Mouse (Mus musculus) heart, embryonic 14.5 days (tissue): ENCODE measurements around the gene Rtraf. TPM values are rescaled to one million over a fixed set of nuclear protein-coding genes. Genes with fewer than 3 reads are reported as not detected.

Experiments used
- ATAC-seq: fragments of 200-750 bp; cut with Nextera tagmentation; 2 replicates; pipeline ENCODE4 v1.8.0; 2017; ENCODE audit warnings: low read depth, moderate TSS enrichment; ENCODE audit not compliant: insufficient number of reproducible peaks, insufficient read depth, low FRiP score
- H3K27ac ChIP-seq, 2 experiments: fragments of 200-500 bp in 1 of 2; fragments of 300-500 bp in 1 of 2; sonication (generic) in 1 of 2; replicated peaks in 1 of 2; 2 replicates each; pipeline ENCODE4 v1.5.1; 2012 to 2014; ENCODE audit warnings: low read depth in 2 of 2, low read length in 2 of 2, control low read depth in 1 of 2, mild to moderate bottlenecking in 1 of 2, mixed read lengths in 1 of 2; ENCODE audit not compliant: control insufficient read depth in 1 of 2, insufficient read depth in 1 of 2
- H3K27me3 ChIP-seq: fragments of 300-500 bp; sonication (generic); 2 replicates; pipeline ENCODE4 v1.6.1; 2014; ENCODE audit warnings: mild to moderate bottlenecking, low read length, control low read depth; ENCODE audit not compliant: control insufficient read depth, insufficient read depth
- H3K36me3 ChIP-seq: fragments of 300-500 bp; sonication (generic); 2 replicates; pipeline ENCODE4 v1.6.1; 2014; ENCODE audit warnings: mild to moderate bottlenecking, control low read depth, low read length, mixed read lengths; ENCODE audit not compliant: control insufficient read depth, insufficient read depth
- H3K4me1 ChIP-seq, 2 experiments: fragments of 200-500 bp in 1 of 2; fragments of 300-500 bp in 1 of 2; sonication (generic) in 1 of 2; 2 replicates each; pipeline ENCODE4 v1.6.1; 2012 to 2014; ENCODE audit warnings: low read length in 2 of 2, control low read depth in 1 of 2, mixed read lengths in 1 of 2; ENCODE audit not compliant: control insufficient read depth in 2 of 2, insufficient read depth in 2 of 2
- H3K4me2 ChIP-seq: fragments of 300-500 bp; sonication (generic); 2 replicates; pipeline ENCODE4 v1.6.1; 2014; ENCODE audit warnings: mild to moderate bottlenecking, low read length
- H3K4me3 ChIP-seq, 2 experiments: fragments of 200-500 bp in 1 of 2; fragments of 300-500 bp in 1 of 2; sonication (generic) in 1 of 2; 2 replicates each; pipeline ENCODE4 v1.5.1; 2012 to 2014; ENCODE audit warnings: low read length in 2 of 2, mild to moderate bottlenecking in 2 of 2, control low read depth in 1 of 2, low read depth in 1 of 2, moderate library complexity in 1 of 2; ENCODE audit not compliant: control insufficient read depth in 1 of 2, insufficient read depth in 1 of 2
- H3K9ac ChIP-seq: fragments of 300-500 bp; sonication (generic); 2 replicates; pipeline ENCODE4 v1.6.1; 2014; ENCODE audit warnings: mild to moderate bottlenecking, low read length
- H3K9me3 ChIP-seq: fragments of 300-500 bp; sonication (generic); 2 replicates; pipeline ENCODE4 v1.6.1; 2016; ENCODE audit warnings: low read length, control low read depth; ENCODE audit not compliant: control insufficient read depth
- WGBS: fragments of 180-500 bp; shearing (Covaris S2); extraction: QIAGEN DNeasy Blood & Tissue Kit; methylation state at CpG from one replicate; pipeline ENCODE4 v1.1.7; 2014; 5-methylcytosine and 5-hydroxymethylcytosine counted together
- polyA plus RNA-seq: library from polyadenylated mRNA; unstranded; fragments of >200 nt; fragmentation: Nextera tagmentation; extraction: Ambion mirVana; gene quantifications from 2 replicates; pipeline ENCODE4 v1.2.1, GENCODE M21; 2014

The Rtraf gene
- polyA plus RNA-seq, 1 experiment from 2014 or later, result 202 TPM

DNA sequence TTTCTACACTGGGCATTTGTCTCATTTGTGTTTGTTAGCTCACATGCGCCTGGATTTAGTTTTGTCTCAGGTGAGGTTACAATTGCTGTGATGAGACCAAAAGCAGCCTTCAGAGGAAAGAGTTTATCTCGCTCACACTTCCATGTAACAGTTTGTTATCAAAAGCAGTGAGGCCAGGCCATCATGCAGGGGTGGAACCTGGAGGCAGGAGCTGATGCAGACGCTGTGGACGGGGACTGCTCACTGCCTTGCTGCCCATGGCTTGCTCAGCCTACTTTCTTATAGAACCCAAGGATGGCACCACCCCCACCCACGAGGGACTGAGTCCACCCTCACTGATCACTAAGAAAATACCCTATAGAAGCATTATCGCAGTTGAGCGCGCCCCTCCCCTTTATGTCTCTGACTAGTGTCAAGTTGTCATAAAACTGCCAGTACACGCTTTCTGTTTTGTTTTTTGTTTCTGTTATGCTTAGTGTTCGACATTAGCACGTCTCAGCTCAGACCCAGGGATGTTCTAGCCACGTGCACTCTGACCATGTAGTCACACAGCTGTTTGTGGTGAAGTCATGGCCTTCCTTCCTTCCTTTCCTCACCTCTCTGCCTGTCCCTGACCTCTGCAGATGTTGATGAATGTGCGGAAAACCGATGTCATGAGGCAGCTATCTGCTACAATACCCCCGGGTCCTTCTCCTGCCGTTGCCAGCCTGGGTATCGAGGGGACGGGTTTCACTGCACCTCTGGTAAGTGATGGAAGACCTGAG is 26.9 kb downstream of the Rtraf start:
- Histone ChIP-seq H3K27ac (no peak overlapping the region), H3K9ac (no peak overlapping the region), H3K36me3 (peaks cover 80% of the 10 kb centered on the region), H3K27me3 (no peaks in the 10 kb centered on the region), H3K4me2 (no peak overlapping the region), H3K4me3 (no peak overlapping the region), H3K4me1 (peaks cover 0 to 2% of the 10 kb centered on the region in 2 experiments; a peak in 2 of 4 replicates), H3K9me3 (no peaks in the 10 kb centered on the region)
- ATAC-seq, result no peak
- 65% methylated on average over 18 of the region's 18 CpGs for WGBS

DNA sequence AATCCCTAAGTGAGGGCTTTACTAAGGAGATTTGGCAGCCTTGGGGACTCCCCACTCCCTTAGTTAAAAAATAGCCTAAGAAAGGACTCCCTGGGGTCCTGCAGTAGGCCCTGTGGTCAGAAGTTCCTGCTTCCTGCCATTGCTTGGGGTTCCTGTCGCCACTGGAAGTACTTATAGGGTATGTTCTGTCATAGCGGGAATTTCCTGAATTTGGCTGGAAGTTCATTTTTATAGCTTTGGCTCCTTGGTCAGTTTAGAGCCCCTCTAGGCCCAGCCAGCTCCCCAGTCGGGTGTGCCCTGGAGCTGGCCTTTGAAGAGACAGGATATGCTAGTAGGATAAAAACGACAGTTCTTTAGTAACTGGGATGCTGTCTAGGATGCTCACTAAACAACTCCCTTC is 28.7 kb downstream of the Rtraf start:
- Histone ChIP-seq H3K4me1 (peaks cover 0 to 2% of the 10 kb centered on the region in 2 experiments; a peak in 2 of 4 replicates), H3K9ac (no peak overlapping the region), H3K9me3 (no peaks in the 10 kb centered on the region), H3K36me3 (peaks cover 75% of the 10 kb centered on the region), H3K4me2 (no peak overlapping the region), H3K4me3 (no peak overlapping the region), H3K27me3 (no peaks in the 10 kb centered on the region), H3K27ac (peak overlapping the region in 1 of 2 experiments; percentile 41; a peak in 2 of 4 replicates)
- 53% methylated on average over 4 of the region's 4 CpGs for WGBS
- no peak for ATAC-seq

DNA sequence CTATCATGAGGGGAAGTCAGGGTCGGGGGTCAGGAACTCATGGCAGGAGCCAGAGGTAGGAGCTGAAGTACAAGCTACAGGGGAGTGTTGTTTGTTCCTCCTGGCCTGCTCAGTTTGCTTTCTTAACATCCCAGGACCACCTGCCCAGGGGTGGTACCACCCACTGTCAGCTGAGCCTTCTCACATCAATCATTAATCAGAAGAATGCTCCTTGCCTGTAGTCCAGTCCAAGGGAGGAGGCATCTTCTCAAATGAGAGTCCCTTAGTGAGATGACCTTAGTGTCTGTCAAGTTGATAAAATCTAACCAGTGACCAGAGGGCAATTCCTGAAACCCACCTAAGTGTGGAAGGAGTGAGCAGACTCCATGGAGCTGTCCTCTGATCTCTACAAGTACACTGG is 35.2 kb downstream of the Rtraf start:
- Histone ChIP-seq H3K9ac (no peak overlapping the region), H3K4me3 (no peak overlapping the region), H3K36me3 (peaks cover 49% of the 10 kb centered on the region), H3K4me2 (no peak overlapping the region), H3K4me1 (peaks cover 0 to 2% of the 10 kb centered on the region in 2 experiments; a peak in 1 of 4 replicates), H3K9me3 (no peaks in the 10 kb centered on the region), H3K27ac (no peak overlapping the region), H3K27me3 (no peaks in the 10 kb centered on the region)
- 69% methylated on average over 1 of the region's 1 CpGs for WGBS
- ATAC-seq, result no peak

DNA sequence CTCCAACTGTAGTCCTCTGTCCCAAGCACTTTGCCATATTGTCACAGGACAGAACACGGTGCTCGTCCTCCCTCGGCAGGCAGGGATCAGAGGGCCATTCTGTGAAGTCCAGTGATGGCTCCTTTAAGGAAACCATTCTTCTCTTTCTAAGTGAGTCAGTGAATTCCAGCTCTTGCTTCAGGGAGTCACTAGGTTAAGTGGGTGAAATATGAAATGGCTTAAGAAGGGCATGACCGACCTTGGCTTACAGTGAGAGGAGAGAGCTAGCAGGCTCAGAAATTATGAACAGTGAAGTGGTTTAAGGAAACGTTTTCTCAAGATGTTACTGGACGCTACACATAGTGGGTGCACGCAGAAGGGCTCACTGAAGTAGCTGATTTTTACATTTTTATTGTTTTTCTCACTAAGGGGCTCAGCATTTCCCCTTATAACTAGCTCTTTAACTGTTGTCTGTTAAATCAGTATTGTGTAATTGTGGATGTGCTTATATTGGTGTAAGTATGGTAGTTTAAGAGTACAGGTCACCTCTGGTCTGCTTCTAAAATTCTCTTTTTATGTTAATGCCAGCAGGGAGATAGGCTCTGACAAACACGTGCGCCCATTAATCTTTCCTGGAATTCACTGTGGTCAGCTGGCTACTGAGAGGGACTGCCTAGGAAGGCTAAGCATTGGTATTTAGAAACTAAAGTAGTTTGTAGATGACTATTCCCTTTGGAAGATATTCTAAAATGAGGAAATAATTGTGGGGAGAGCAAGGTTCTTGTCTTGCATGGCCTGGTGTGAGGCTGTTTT is 37.6 kb downstream of the Rtraf start:
- no peak overlapping the region for H3K4me3 ChIP-seq
- H3K9ac ChIP-seq, result no peak overlapping the region
- peaks cover 0 to 2% of the 10 kb centered on the region in 2 experiments; a peak in 1 of 4 replicates for H3K4me1 ChIP-seq
- H3K4me2 ChIP-seq, result no peak overlapping the region
- no peaks in the 10 kb centered on the region for H3K9me3 ChIP-seq
- no peaks in the 10 kb centered on the region for H3K27me3 ChIP-seq
- H3K36me3 ChIP-seq, result peaks cover 49% of the 10 kb centered on the region
- no peak overlapping the region for H3K27ac ChIP-seq
- no peak for ATAC-seq
- WGBS, result 75% methylated on average over 9 of the region's 9 CpGs

- no peak overlapping the region for H3K4me2 ChIP-seq
- H3K27me3 ChIP-seq, result no peaks in the 10 kb centered on the region
- peaks cover 15 to 26% of the 10 kb centered on the region in 2 experiments for H3K4me1 ChIP-seq
- no peak overlapping the region for H3K4me3 ChIP-seq
- no peak overlapping the region for H3K27ac ChIP-seq
- H3K9ac ChIP-seq, result no peak overlapping the region
- WGBS, result 87% methylated on average over 13 of the region's 13 CpGs
- H3K36me3 ChIP-seq, result peaks cover 51% of the 10 kb centered on the region
- H3K9me3 ChIP-seq, result peaks cover 3% of the 10 kb centered on the region; the same call in 1 of the 2 replicates
- ATAC-seq, result no peak
Observed at GRCm38 (mm10) chr14:19777945-19778344, 45.7 kb downstream of the Rtraf start.

- peaks cover 16 to 26% of the 10 kb centered on the region in 2 experiments for H3K4me1 ChIP-seq
- no peak overlapping the region for H3K27ac ChIP-seq
- 89% methylated on average over 6 of the region's 6 CpGs for WGBS
- H3K9me3 ChIP-seq, result peaks cover 3% of the 10 kb centered on the region; the same call in 1 of the 2 replicates
- H3K4me2 ChIP-seq, result no peak overlapping the region
- no peak overlapping the region for H3K4me3 ChIP-seq
- H3K27me3 ChIP-seq, result no peaks in the 10 kb centered on the region
- peaks cover 48% of the 10 kb centered on the region for H3K36me3 ChIP-seq
- no peak for ATAC-seq
- no peak overlapping the region for H3K9ac ChIP-seq
Observed at GRCm38 (mm10) chr14:19777365-19777764, 46.3 kb downstream of the Rtraf start.

DNA sequence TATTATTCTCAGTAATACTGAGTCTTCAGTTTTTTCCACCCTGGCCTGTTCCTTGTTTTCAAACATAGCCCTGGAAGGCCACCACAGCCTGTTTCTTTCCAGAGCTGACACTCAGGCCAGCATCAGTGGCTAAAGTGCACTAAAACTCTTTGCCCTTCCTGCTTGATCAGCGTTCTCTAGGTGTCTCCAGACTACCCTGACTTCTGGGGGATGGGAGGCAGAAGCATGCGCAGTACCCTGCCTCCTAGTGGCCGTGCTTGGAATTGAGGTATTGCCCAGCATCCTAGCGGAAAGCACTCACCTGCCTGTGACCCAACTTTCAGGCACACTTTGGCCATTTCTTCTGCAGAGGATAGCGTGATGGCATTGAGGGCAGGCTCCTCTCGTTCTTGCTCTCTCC is 46.7 kb downstream of the Rtraf start:
- no peak overlapping the region for H3K9ac ChIP-seq
- peaks cover 3% of the 10 kb centered on the region; the same call in 1 of the 2 replicates for H3K9me3 ChIP-seq
- H3K4me3 ChIP-seq, result no peak overlapping the region
- WGBS, result 39% methylated on average over 6 of the region's 6 CpGs
- H3K27ac ChIP-seq, result no peak overlapping the region
- peaks cover 43% of the 10 kb centered on the region for H3K36me3 ChIP-seq
- H3K27me3 ChIP-seq, result no peaks in the 10 kb centered on the region
- no peak for ATAC-seq
- H3K4me2 ChIP-seq, result no peak overlapping the region
- peaks cover 16 to 26% of the 10 kb centered on the region in 2 experiments for H3K4me1 ChIP-seq
